Mouse (Mus musculus) heart, postnatal 10 days (tissue): ENCODE data around the gene Lsm10. TPM values are rescaled to one million over a fixed set of nuclear protein-coding genes. Genes with fewer than 3 reads are reported as not detected.

Experiments
- DNase-seq, 2 experiments: peaks; one replicate each; pipeline ENCODE4 v3.0.0; 2021
- intact Hi-C: fragments of 180-260 bp; cut with DNase I; formaldehyde crosslinking; loops from one replicate; pipeline ENCODE4 v1.15.1; 2025
- total RNA-seq, 2 experiments: library from RNA; stranded (reverse); gene quantifications; 2 replicates each; pipeline ENCODE4 v1.2.3; 2021

The Lsm10 gene
- total RNA-seq, 2 experiments from 2014 or later, result 11.0 to 14.3 TPM

DNA sequence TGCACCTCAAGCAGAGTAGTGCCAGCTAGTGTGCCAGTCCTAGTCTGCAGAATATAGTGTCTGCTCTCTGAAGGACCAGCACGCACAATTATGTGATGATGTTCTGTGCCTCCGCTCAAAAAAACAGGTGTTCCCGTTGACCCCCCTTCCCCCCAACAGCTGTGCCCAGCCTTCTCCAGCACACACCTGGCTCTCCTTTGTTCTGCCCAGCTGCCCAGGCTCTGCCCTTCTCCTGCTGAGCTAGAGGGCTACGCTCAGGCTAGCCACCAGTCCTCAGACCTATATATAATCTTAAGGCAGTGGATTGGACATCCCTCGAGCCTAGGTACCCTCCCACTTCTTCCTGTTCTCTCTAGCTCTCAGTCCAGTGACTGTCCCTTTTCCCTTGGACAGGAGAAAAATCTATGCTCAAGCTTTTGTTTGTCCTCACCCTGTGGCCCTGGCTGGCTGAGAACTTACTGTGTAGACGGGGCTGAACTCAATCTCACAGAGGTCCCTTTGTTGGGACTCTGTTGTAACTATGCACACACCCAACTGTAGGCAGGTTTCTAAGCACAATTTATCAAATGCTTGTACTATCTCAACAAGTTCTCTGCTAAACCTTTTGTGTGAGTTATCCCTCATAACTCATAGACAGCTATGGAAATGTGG is 19.6 kb downstream of the Lsm10 start:
- intact Hi-C loops, result no loop called here
- DNase-seq, result no peak

DNA sequence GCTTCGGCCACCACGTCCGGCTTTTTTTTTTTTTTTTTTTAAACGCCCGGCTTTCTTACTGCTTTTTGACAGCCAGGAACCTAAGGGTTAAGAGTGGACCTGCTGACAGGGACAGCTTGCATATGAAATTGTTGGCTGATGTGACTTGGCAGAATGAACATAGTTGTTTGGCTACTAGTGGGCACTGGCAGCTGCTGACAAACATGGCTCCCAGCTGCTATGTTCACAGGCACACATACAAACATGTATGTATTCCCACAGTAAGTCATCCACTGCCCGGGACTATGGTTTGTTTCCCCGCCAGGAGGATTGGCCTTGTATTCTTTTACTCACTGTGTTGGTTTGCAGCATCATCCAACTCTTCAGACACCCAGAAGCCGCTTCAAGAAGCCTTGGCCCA is 20.7 kb downstream of the Lsm10 start:
- intact Hi-C loops, result no loop called here
- DNase-seq, result no peak

DNA sequence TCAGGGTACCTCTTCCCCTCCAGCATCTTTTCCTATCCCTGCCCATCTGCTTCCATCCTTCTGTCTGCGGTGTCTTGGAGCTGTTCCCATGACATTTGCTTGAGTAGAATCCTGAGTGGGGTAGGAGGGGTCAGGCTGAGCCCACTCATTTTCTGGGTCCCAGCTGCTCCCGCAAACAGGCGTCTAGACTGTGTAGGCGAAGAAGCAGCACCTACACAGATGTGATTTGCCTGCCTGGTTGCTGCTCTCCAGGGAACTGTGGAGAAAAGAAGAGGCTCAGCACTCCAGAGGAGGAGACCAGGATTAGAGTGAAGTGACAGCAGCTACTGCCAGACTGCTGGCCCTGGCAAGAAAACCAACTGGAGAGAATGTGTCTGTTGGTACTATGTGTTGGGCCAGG is 22.2 kb downstream of the Lsm10 start:
- intact Hi-C loops, result no loop called here

DNA sequence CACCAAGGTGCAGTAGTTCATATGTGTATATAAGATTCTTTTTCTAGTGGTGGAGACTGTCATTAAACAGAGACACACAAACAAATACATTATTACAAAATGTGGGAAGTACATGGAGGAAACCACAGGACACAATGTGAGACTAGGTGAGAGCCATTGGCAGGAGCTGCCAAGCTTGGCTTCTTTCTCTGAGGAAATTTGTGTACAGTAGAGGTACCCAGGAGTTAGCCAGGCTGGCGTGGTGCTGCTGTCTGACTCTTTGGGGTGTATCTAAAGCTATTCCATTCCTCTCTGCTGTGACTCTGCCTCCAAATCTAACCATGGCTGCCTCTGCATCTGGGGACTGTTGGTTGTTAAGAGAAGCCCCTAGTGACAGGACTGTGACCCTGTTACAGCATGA is 22.6 kb downstream of the Lsm10 start:
- intact Hi-C loops, result no loop called here
- DNase-seq, result no peak

More for the DNA sequence above, 22.2 kb downstream of the Lsm10 start:
- DNase-seq, result no peak

DNA sequence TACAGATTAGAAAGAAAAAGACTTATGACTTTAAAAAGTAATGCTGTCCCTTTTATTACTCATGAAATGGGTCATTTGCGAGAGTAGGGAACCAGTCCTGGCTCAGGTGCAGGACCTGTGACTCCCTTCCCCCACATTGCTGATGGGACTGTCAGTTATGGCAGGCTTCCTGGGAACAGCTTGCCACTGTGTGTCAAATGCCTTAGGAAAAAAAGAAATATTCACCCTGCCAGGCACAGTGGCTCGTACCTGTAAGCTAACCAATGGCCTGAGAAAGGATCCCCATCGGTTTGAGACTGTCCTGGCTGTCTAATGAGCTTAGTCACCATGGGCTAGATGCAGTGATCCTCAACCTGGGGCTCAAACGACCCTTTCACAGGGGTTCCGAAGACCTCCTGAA is 23.6 kb downstream of the Lsm10 start:
- no peak for DNase-seq
- intact Hi-C loops, result no loop called here

DNA sequence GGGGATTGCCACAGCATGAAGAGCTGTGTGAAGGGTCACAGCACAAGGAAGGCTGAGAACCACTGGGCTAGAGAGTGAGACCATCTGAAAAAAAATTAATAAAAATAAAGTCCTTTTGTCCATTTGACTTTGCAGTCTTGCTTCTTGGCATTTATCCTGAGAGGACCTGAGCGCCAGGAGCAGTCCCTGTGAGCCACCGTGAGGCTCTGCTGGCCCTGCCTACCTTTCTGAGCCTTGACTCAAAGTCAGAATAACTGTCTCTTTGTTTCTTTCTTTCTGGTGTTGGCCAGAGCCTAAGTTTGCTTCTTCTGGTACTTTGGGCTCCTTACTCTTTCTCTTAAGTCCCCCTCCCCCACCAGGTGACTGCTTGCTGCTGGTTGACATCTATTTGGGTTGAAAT is 24.1 kb downstream of the Lsm10 start:
- intact Hi-C loops, result no loop called here
- no peak for DNase-seq

DNA sequence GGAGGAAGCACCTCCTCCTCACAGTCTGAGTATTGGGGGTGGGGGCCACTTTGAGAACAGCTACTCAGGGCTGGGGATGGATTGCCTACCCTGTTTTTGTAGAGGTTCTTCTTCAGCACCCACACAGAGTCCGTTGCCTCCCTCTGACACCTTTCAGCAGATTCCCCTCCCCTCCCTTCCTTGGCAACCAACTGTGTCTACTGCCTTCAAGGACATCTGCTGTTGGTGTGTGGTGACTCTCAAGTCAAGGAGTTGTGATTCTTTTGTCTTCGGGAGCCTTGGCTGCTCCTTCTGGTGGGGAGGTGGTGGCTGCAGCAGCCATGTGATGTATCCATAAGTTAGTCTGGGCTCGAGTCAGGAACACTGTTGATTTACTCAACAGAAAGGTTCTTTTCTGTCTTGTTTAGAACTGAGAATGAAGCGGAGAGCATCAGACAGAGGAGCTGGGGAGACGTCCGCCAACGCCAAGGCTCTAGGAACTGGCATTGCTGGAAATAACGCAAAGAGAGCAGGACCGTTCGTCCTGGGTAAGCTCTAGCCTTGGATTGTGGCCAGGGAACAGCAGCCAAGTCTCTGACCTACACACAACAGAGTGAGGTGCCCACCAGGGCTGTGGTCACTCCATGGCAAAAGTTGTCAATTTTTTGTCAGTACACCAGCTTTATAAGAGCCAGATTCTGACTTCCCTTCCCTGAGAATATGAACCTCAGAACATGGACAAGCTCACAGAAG is 27.1 kb downstream of the Lsm10 start:
- intact Hi-C loops, result no loop called here
- DNase-seq, result no peak

DNA sequence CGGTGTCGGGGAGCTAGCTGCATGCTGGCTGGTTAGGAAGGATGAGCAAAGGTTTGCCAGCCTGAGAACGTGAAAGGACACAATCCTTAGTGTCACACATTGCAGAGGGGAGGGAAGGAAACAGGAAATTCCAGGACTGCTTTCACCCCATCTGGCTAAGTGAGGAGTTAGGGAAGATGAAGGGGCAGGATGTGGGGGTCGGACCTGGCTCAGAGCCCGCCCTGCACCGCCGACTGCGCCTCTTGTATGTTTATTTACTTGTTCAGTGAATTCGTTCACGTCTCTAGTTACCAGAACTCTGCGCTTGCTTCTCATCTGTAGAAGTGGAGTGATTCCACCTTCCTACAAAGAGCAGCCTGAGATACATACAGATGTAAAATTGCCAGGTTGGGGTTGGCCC is 34.1 kb downstream of the Lsm10 start:
- intact Hi-C loops, result no loop called here
- DNase-seq, result no peak

DNA sequence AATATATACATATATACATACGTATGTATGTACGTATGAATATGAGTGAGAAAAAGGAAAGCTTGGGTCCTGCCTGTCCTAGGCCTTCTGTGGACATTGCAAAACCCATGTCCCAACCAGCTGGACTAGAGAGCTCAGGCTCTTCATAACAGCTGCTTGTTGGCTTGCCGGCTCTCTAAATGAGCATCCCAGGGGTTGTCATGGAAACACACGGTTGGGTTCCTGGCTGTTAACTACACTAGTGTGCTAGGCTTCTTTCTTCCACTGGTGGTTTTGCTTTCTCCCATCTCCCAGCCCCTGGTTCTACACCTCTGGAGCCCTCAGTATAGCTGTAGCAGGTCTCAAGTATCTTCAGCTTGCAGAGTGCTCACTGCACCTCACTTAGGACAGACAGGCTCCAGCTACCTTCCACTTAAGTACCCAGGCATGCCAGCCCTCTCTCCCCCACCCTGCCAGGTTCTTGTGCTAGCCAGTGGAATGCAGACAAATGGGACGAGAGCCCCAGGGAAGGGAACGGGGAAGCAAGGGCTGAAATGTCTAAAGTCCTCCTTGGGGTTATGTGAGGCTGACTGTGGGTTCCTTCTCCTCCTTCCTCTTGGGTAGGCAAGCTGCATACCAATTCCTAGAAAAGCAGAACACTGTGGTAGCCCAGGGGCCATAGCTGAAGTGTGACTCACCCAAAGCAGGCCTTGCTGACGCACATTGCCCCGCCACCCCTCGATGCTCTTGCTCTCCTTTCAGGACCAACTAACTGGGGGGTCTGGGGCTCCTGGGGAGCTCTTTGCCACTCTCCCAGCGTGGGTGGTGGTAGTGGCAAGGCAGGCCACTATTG is 35.1 kb downstream of the Lsm10 start:
- DNase-seq, result peak; percentile 63 to 64
- intact Hi-C loops, result no loop called here

DNA sequence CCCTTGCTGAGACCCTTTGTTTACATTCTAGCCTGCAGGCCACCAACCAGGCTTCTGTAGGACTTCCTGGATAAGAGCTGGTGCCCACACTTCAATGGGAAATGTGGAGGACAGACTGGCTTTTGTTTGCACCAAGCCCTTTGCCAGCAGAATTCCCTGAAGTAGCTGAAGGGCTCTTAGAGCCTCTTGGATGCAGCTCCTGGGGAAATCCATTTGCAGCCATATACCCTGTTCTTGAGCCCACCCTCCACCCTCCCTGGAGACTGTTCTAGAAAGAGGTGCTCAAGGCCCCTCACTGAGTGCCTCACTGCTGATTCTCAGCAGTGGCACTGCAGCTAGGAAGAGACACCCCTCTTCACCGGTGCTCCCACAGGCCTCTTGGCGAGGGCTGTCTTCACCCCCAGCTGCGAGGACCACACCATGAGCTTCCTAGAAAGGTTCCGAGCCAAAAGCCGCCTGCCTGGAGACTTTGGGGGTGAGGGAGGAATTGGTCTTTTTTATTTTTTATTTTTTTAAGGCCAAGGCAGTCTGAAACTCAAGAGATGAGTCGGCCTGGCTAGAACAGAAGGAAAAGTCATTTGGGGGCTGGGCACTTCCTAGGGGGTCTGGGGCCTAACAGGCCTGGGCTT is 36.3 kb downstream of the Lsm10 start:
- no peak for DNase-seq
- intact Hi-C loops, result no loop called here

DNA sequence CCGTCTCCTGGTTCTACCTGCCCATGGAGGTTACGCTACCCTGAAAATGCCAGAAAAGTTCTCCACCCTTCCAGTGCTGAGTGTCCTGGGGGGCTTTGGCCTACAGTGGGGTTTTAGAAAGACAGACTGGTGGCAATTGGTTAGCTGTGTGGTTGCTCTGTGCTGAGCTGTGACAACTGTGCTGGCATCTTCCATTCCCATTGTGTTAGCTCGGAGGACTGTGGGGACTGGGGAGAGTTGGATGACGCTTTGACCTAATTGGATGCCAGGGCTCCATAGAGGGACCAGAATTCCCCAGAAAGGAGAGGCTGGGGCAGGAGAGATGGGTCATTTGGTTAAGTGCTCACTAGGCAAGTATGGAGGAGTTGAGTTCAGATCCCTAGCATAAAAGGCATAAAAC is 37.8 kb downstream of the Lsm10 start:
- intact Hi-C loops, result no loop called here
- DNase-seq, result no peak

DNA sequence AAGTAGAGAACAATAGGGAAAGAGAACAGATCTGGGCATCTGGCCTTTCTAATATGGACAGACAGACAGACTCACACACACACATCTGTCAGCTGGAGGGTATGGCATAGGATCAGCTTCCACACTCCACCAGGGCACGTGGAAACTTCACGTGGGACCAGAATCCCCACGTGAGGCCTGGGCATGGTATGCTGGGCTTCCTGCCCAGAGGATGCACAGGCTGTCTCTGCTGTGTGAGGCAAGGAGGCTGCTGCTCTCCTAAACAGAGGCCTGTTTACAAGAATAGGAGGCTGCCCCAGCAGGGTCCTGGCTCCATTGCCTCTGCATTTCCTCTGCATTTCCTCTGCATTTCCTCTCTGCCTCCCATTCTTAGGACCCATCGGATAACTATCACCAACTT is 38.2 kb downstream of the Lsm10 start:
- DNase-seq, result no peak
- intact Hi-C loops, result no loop called here

DNA sequence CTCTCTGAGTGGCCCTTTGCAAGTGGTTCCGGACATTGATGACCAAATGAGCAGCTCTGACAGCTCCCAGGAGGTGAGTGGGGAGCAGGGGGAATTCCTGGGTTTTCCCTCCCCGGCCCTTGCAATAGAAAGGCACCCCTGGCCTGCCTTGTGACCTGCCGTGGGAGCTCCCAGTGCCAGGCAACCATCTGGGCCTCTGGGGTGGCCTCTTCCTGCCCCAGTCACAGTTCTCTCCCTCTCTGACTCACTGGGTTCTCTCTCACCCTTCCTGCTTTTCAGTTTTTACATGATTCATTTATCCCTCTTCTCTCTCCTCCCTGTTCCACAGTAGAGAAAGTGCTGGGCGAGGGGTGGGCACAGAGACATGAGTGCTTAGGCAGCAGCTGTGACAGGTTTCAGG is 41.4 kb downstream of the Lsm10 start:
- intact Hi-C loops, result no loop called here
- DNase-seq, result no peak

DNA sequence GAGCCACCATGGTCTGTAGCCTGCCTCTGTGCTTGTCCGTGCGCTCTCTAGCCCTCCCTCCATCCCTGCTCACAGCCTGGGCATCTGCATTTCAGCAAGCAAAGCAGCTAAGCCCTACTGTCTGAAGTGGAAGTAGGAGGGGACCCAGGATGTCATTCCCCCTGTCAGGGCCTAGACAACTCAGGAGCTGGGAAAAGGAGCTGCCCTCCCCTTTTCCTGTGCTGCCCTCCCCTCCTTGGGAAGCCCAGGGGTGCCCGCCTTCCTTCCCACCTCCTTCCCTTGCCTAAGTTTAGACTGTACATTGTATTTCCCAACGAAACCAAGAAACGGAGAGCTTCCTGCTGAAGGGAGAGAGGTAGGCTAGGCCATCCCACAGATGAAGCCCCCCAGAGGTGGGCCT is 44.6 kb downstream of the Lsm10 start:
- intact Hi-C loops, result no loop called here
- no peak for DNase-seq

DNA sequence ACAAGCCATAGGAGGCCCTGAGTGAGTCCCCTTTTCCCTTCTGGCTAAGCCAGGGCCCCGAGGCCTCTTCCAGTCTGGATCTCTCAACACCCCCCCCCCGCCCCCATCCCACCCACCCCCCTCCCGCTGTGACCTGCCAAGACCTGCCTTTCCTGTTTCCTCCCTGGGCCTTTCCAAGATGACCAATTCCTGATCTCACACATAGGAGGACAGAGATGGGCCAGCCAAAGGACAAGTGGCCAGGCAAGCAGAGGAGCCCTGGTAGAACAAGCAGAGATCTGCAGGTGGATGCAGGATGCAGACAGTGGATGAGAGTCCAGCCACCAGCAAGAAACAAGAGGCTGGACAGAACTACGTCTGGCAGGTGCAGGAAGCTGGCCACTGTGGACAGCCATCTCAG is 49.0 kb downstream of the Lsm10 start:
- intact Hi-C loops, result no loop called here
- DNase-seq, result peak in 1 of 2 experiments; percentile 55

DNA sequence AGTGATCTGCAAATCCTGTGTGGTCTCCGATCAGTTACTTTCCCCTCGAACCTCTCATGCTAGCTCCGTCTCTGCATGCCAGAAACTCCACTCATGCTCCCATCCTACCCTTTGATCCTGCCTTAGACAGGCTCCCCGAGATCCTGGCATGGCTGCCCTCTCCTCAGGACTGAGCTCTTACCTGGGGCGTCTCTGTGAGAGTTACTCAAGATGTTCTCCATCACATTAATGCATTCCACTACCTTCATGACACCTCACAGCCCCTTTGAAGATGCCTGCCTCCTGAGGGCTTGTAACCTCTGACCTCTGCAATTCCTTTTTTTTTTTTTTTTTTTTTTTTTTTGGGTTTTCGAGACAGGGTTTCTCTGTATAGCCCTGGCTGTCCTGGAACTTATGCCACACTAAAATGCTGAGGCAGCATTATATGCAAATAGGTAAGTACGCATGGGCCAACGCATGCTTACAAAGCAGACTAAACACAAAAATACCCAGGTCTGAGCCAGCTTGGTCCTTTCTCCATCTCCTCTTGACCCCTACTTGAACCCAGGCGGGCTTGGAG is 50.6 kb downstream of the Lsm10 start:
- no peak for DNase-seq
- intact Hi-C loops, result no loop called here

DNA sequence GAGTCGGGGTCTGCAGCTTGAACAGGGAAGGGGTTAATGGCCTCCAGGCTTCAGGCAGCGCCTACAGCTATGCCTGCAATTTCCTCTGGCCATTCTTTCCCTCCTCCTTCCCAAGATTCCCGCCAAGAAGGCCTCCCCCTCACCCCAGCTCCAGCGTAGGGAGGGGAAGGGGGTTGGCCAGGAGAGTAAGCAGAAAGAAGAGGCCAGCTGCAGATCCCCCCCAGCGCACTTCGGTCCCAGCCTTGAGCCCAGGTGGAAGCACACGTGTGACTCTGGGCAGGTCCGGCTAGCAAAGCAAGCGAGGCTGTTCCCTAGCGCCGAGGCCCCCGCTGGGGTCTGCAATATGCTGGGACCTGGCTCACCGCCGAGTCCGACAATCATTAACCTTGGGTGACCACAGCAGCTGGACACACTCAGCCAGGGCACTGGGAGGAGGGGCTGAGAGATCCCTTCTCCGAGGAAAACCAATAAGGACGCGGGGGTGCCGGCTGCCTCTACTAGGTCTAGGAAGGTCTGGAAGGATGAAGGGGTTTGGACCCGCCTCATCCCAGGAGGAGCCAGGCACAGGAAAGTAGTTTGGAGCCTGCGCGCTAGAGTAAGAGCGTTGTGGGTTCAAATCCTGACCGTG is 51.2 kb downstream of the Lsm10 start, which contains the start of gene Eva1b:
Gene Eva1b, plus strand, starts transcription at position 212 of the 628 bp plus-strand sequence.
- intact Hi-C loops, result no loop called here
- peak; percentile 79 to 83 for DNase-seq
